In the genomic region with DNA sequence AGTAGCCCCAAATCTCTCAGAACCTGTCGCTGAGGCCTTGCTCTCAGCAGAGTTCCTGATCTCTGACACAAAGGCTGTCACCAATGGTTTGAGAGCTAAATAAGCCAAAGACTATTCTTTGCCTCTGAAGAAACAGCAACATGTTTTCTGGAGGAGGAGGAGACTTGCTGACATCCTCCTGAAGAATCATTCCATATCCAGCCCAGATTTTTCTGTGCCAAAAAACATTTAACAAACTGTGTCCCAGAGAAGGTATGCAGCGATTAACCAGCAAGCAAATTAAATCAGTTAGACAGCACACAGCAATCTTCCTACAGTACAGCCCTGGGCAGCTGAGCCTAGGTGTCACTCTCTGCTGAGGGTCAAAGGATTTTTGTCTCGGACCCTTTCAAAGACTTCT, we compare ENCODE assay signal across 21 mouse cellular contexts.
DNase-seq lines count a peak whose midpoint lies in the region; TF ChIP-seq lines count a peak whose summit lies in the region.
"Had no signal": no experiment of that assay in that cellular context is flagged by ENCODE, and none has a peak within 500 bp of the region (broad histone marks: within the 10 kb centered on the region; RNA-seq: fewer than 3 reads in every experiment).

No protein-coding gene starts in this region.

- no peaks in the 10 kb centered on the region for H3K9me3 ChIP-seq in forebrain, embryonic 10.5 days
- H3K9me3 ChIP-seq: embryonic facial prominence, embryonic 10.5 days; embryonic facial prominence, embryonic 13.5 days; forebrain, embryonic 13.5 days; hindbrain, embryonic 12.5 days; hindbrain, embryonic 15.5 days had no signal

- H3K4me1 ChIP-seq in forebrain, embryonic 10.5 days = peaks cover 36% of the 10 kb centered on the region

- TF ChIP-seq CTCF in layer of hippocampus, adult 2 months (conservative IDR thresholded peaks at IDR 0.05) = no peak

- peak overlapping the region; percentile 96 for H3K27ac ChIP-seq in layer of hippocampus, adult 2 months
- H3K27ac ChIP-seq in forebrain, embryonic 10.5 days = no peak overlapping the region
- H3K27ac ChIP-seq: embryonic facial prominence, embryonic 10.5 days; embryonic facial prominence, embryonic 13.5 days; forebrain, embryonic 13.5 days; heart, adult 2 months; hindbrain, embryonic 12.5 days; hindbrain, embryonic 15.5 days had no signal

- no peaks in the 10 kb centered on the region for H3K36me3 ChIP-seq in forebrain, embryonic 10.5 days (replicated peaks)
- H3K36me3 ChIP-seq: embryonic facial prominence, embryonic 10.5 days; embryonic facial prominence, embryonic 13.5 days; hindbrain, embryonic 12.5 days; hindbrain, embryonic 15.5 days had no signal

- H3K27me3 ChIP-seq in forebrain, embryonic 10.5 days (ENCODE audit: poor library complexity, severe bottlenecking) = no peaks in the 10 kb centered on the region; the same call in 1 of the 2 replicates
- H3K27me3 ChIP-seq: embryonic facial prominence, embryonic 13.5 days; forebrain, embryonic 13.5 days; hindbrain, embryonic 12.5 days; hindbrain, embryonic 15.5 days had no signal

- no peak for DNase-seq in layer of hippocampus, adult 2 months (ENCODE audit: low spot score in 2 of 2)
- DNase-seq in layer of hippocampus, postnatal 10 days (ENCODE audit: low spot score in 2 of 2) = no peak
- peak; percentile 16 for DNase-seq in adipocyte (ENCODE audit: low spot score)
- DNase-seq in brain, adult 2 months (ENCODE audit: low read depth, low spot score) = peak; percentile 76
- DNase-seq in c-Kit-positive CD71-positive TER-119-positive erythroid progenitor cells, embryonic 14.5 days (ENCODE audit: low spot score) = no peak
- DNase-seq in forebrain, embryonic 10.5 days (ENCODE audit: extremely low spot score, low spot score) = no peak
- DNase-seq: adrenal gland, adult 8-10 months; adrenal gland, postnatal 25 days; cerebellum, adult 11 months; cerebellum, adult 2 months; cerebellum, adult 9-11 months; cerebellum, postnatal 25 days; embryo, embryonic 11 days; gastrocnemius, postnatal 25 days; heart, adult 2 months had no signal

- no peak overlapping the region for H3K4me3 ChIP-seq in layer of hippocampus, adult 2 months
- no peak overlapping the region for H3K4me3 ChIP-seq in forebrain, embryonic 10.5 days
- H3K4me3 ChIP-seq: embryonic facial prominence, embryonic 10.5 days; embryonic facial prominence, embryonic 13.5 days; erythroblast, embryonic 14.5 days; forebrain, embryonic 13.5 days; heart, adult 2 months; hindbrain, embryonic 12.5 days; hindbrain, embryonic 15.5 days had no signal

- 87% methylated on average over 3 of the region's 3 CpGs for WGBS in forebrain, embryonic 10.5 days

Comparison
In these comparisons a context has a peak if more than half of its experiments do, and no peak if none do; other contexts are left out.
1. DNase-seq: peak in adipocyte (single experiment) and brain, adult 2 months (single experiment); none in layer of hippocampus, adult 2 months (0 of 2), layer of hippocampus, postnatal 10 days (0 of 2), c-Kit-positive CD71-positive TER-119-positive erythroid progenitor cells, embryonic 14.5 days (single experiment) and forebrain, embryonic 10.5 days (single experiment).